Comparison of ENCODE assay signal across 15 mouse cellular contexts in the genomic region with DNA sequence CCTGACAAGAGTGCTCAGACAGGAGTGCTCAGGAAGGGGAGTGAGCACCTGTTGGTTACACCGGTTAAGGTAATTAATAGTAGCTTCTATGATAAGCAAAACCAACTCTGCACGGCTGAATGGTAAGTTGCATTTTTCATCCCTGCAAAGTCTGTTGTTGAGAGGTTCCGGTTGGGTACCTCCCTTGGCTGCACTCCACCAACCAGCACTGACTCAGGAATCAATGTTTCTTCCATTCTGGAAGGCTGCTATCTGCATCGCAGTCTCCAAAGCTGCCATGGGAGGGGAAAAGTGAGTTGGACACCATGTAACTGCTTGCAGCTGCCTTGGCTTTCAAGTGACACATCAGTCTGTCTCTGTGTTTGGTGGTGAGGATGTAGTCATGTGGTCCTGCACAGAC.
DNase-seq lines count a peak whose midpoint lies in the region; TF ChIP-seq lines count a peak whose summit lies in the region.
"Had no signal": no experiment of that assay in that cellular context is flagged by ENCODE, and none has a peak within 500 bp of the region (broad histone marks: within the 10 kb centered on the region; RNA-seq: fewer than 3 reads in every experiment).

No protein-coding gene starts in this region.

- H3K27me3 ChIP-seq in kidney, adult 2 months (replicated peaks; ENCODE audit: control insufficient read depth, insufficient read depth, low read length) = no peaks in the 10 kb centered on the region
- H3K27me3 ChIP-seq: embryonic facial prominence, embryonic 12.5 days; hindbrain, embryonic 15.5 days; neural tube, embryonic 12.5 days had no signal

- no peak overlapping the region for H3K27ac ChIP-seq in kidney, adult 2 months (ENCODE audit: insufficient read depth, low read depth, low read length)
- no peak overlapping the region for H3K27ac ChIP-seq in layer of hippocampus, adult 2 months
- H3K27ac ChIP-seq: embryonic facial prominence, embryonic 12.5 days; hindbrain, embryonic 15.5 days; left cerebral cortex, adult 2 months; neural tube, embryonic 12.5 days had no signal

- H3K36me3 ChIP-seq in kidney, adult 2 months (ENCODE audit: control insufficient read depth, insufficient read depth, low read length) = no peaks in the 10 kb centered on the region
- H3K36me3 ChIP-seq: embryonic facial prominence, embryonic 12.5 days; hindbrain, embryonic 15.5 days; neural tube, embryonic 12.5 days had no signal

- DNase-seq in layer of hippocampus, adult 11-12 months (ENCODE audit: low spot score) = peak; percentile 14
- no peak for DNase-seq in layer of hippocampus, adult 9-10 months (ENCODE audit: low spot score)
- peak; percentile 2 for DNase-seq in Muller cell, postnatal 12 days (ENCODE audit: inconsistent ontology term)
- DNase-seq in kidney, adult 2 months = peak; percentile 48
- peak; percentile 21 to 25 for DNase-seq in layer of hippocampus, adult 2 months (ENCODE audit: low spot score in 2 of 2)
- DNase-seq in embryo, embryonic 9.5 days (ENCODE audit: extremely low spot score) = no peak
- no peak for DNase-seq in heart, postnatal 36 days
- DNase-seq: heart, adult 11 months; liver; lung, adult 2 months; thymus, adult 18-20 months had no signal

- no peak for TF ChIP-seq POLR2A in kidney, adult 2 months (IDR thresholded peaks at IDR 0.05; ENCODE audit: low read depth, low read length)

- WGBS in kidney, adult 2 months = 17% methylated on average over 4 of the region's 4 CpGs

- H3K4me1 ChIP-seq in kidney, adult 2 months (ENCODE audit: control insufficient read depth, insufficient read depth, low read length) = no peaks in the 10 kb centered on the region
- H3K4me1 ChIP-seq: embryonic facial prominence, embryonic 12.5 days; hindbrain, embryonic 15.5 days; neural tube, embryonic 12.5 days had no signal

- intact Hi-C loops in heart, postnatal 36 days (cut with DNase I) = no loop called here

- H3K4me3 ChIP-seq in kidney, adult 2 months (ENCODE audit: insufficient read depth, low read depth, low read length) = no peak overlapping the region
- no peak overlapping the region for H3K4me3 ChIP-seq in layer of hippocampus, adult 2 months
- H3K4me3 ChIP-seq: embryonic facial prominence, embryonic 12.5 days; hindbrain, embryonic 15.5 days; left cerebral cortex, adult 2 months; neural tube, embryonic 12.5 days had no signal

- no peak for TF ChIP-seq CTCF in kidney, adult 2 months (conservative IDR thresholded peaks at IDR 0.05; ENCODE audit: insufficient read depth, insufficient read length, low read depth, low read length)
- TF ChIP-seq CTCF in layer of hippocampus, adult 2 months (conservative IDR thresholded peaks at IDR 0.05) = no peak

Comparison
In these comparisons a context has a peak if more than half of its experiments do, and no peak if none do; other contexts are left out.
1. DNase-seq: peak in layer of hippocampus, adult 11-12 months (single experiment), Muller cell, postnatal 12 days (single experiment), kidney, adult 2 months (single experiment) and layer of hippocampus, adult 2 months (2 of 2); none in layer of hippocampus, adult 9-10 months (single experiment), embryo, embryonic 9.5 days (single experiment) and heart, postnatal 36 days (0 of 2).